Mouse (Mus musculus): ENCODE measurements at regions not wholly inside any gene's neighbourhood (a gene's known extent, or its start where the extent isn't known, plus 50 kb on each side); places are given as distances from the start of the nearest gene placed in this dataset.

DNA sequence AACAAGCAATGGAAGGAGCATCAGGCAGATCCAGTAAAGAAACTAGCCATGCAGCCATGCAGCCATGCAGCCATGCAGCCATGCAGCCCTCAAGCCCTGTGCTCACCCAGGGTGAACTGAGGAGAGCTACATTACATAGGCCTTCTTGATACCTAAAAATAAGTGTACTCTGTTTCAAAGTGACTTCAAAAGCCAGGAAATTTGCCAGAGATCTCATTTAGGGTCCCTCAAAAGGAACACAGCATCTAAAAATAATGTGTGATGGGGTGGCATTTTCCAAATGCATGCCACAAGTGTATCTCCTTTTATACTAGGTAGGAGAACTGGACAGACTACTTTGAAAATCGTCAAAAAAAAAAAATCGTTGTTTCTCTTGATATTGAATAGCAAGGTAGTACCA, 510.9 kb upstream of the Gm5415 start:
- ATAC-seq (replicated peaks; ENCODE audit: poor library complexity): no peak

GRCm38 (mm10) chr1:33044388-33044787, 497.3 kb upstream of the Gm5415 start:
- ATAC-seq (replicated peaks; ENCODE audit: poor library complexity): no peak

DNA sequence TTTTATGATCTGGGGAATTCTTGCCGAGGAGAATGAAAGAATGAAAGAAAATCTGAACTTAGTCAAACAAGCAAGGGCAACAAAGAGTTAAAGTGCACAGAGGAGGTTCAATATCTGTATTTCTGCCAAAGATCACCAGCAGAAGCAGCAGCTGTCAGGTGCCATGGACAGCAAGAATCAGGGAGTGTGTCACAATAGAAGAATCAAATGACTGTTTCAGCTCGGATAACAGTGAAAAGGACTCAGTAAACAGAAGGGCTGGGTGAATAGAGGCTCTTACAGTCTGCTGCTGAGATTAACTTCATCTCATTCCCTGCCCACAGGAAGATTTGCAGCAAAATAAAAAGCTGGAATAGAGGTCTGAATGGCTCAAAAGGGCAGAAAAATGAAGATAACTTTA, 495.3 kb upstream of the Gm5415 start:
- no peak for ATAC-seq (replicated peaks; ENCODE audit: poor library complexity)

DNA sequence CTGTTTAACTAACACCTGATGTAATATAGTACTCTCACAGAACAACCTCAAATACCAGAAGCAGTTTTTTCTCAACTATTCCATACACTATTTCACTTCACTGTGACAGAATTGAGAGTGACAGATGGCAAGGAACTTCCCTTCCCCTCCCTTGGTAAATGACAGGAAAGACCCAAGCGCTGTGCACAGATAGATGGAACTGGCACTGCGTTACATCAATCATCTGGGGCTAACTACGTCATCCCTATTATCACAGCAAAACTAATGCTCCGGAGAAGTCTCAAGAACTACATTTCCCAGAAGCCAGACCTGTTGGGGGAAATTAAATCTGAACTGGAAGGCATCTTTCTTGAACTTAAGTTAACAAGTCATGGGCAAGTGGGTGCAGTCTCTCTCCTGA, 493.6 kb upstream of the Gm5415 start:
- no peak for ATAC-seq (replicated peaks; ENCODE audit: poor library complexity)

GRCm38 (mm10) chr1:33031991-33032390, 484.9 kb upstream of the Gm5415 start:
- no peak for ATAC-seq (replicated peaks; ENCODE audit: poor library complexity)

GRCm38 (mm10) chr1:33026683-33027415, 479.8 kb upstream of the Gm5415 start:
- no peak for ATAC-seq (replicated peaks; ENCODE audit: poor library complexity)

DNA sequence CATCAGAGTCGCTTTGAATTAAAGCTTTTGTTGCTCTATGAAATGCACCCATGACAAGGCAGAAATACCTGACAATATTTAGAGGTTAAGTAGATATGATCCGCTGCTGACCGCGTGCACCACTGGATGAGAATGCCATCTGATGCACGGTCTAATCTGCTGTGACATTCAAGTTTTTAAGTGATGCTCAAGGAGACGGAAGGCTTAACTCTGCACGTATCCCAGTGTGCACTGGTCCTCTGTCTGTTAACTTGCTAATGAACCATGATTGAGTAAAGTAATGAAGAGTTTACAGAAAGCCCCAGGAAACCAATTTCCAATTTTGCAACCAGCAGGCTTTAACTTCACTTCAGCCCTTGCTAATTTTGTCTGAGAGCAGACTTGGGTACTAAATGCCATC, 478.3 kb upstream of the Gm5415 start:
- ATAC-seq (replicated peaks; ENCODE audit: poor library complexity): no peak

GRCm38 (mm10) chr1:33022852-33023251, 475.8 kb upstream of the Gm5415 start:
- peak; percentile 54; the same call in 1 of the 2 replicates for ATAC-seq (replicated peaks; ENCODE audit: poor library complexity)

- ATAC-seq (replicated peaks; ENCODE audit: poor library complexity): no peak
Measured at GRCm38 (mm10) chr1:33003992-33004391, 456.9 kb upstream of the Gm5415 start.

- ATAC-seq (replicated peaks; ENCODE audit: poor library complexity): no peak
Measured at GRCm38 (mm10) chr1:32964957-32965356, 417.9 kb upstream of the Gm5415 start.

DNA sequence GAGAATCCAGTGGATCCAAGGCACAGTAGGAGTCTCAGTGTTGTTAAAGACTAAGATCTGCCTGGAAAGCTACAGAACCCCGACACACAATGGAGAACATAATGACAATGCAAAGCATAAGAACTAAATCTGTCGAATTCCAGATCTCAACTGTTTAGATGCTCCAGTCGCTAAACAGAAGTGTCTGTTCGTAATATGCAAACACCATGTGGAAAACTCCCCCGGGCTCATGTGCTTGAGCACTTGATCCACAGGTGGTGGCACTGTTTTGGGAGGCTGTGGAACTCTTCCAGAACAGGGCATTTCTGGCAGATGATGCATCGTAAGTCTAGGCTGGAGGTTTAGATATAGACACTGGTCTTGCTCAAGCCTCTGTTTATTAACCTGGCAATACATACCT, 412.2 kb upstream of the Gm5415 start:
- ATAC-seq (replicated peaks; ENCODE audit: poor library complexity): no peak

DNA sequence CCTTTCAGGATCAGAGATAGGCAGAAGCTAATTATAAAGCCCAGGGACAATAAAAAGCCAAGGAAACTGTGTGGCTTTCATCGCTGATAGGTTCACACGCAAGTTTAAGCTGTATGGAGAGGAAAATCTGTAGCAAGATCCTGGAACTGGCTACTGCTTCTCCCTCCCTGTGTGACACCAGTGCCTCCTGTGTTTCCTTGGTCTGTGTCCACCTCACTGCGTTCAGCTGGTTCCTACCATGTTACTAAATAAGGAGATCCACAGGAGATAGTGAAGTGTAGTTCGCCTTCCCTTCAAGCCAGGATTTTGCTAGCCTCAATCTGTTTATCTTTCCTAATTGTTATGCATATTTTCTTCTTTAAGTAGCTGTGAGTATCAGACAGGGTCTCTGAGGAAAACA, 399.2 kb upstream of the Gm5415 start:
- no peak for ATAC-seq (replicated peaks; ENCODE audit: poor library complexity)

DNA sequence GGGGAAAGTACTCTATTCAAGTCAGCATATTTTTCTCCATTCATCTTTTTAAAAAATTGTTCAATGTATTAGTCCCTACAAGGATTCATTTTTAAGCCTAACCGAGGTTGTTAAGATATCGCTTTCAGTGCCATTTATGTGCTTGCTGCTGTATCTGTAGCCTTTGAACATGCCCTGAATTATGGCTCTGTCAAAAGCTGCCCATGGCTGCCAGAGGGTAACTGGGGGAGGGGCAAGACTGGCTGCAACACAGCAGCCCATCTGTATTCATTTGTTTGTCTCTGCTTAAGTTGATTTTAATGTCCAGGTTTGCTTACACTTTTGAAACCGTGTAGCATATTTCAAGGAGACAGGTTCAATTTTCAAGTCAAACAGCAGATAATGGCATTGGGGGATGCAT, 383.3 kb upstream of the Gm5415 start:
- ATAC-seq (replicated peaks; ENCODE audit: poor library complexity): no peak

- no peak for ATAC-seq (replicated peaks; ENCODE audit: poor library complexity)
Measured at GRCm38 (mm10) chr1:32902437-32902836, 355.3 kb upstream of the Gm5415 start.

DNA sequence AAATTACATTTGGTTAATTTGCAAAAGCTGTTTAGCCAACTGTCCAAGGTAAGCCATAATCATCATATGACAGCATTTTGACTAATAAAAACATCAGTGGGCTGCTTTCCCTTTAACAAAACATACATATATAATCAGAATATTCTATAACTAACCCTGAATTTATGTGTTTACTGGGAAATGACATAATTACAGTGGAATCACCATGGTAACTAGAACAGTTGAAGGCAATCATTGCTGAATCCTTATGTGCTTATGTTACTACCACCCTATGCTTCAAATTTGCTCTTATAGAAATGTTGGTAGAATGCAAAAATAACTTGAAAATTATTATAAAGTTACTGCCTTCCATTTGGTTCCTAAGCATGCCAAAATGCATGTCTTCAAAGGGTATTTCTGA, 340.6 kb upstream of the Gm5415 start:
- ATAC-seq (replicated peaks; ENCODE audit: poor library complexity): no peak

DNA sequence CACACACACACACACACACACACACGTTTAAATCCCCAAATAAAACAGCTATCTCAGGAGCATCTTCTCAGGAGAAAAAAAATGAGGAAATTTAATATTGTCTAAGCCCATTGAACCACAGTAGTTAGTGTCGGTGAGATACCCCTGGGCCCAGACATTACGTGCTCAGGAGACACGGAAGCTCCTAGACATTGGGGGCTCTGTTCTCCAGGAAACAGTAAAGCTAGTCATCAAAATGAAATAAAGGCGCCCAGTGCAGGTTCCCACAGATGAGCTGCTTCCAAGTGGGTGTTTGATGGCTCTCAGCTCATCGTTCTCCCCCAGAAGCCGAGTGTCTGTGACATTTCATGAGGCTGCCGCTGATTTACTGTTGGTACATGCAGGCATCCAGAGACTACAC, 325.8 kb upstream of the Gm5415 start:
- no peak for ATAC-seq (replicated peaks; ENCODE audit: poor library complexity)

DNA sequence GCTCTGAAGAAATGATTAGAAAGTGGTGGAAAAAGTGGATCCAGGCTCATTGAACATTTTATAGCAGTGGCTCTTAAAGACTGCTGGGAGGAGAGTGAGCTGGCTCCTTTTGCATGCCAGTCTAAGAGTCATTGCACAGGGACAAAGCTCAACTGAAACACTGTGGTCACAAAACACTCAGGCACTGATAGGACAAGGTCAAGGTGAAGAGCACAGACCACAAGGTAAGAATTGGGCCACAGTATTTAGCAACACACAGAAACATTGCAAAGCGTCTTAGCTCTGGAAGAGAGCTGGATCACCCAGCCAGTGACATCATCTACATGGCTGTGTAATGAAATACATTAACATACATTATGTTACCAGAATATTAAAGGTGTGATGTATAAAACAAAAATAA, 319.0 kb upstream of the Gm5415 start:
- no peak for ATAC-seq (replicated peaks; ENCODE audit: poor library complexity)

- no peak for ATAC-seq (replicated peaks; ENCODE audit: poor library complexity)
Measured at GRCm38 (mm10) chr1:32858040-32858439, 310.9 kb upstream of the Gm5415 start.
